Mouse (Mus musculus): Measurements from ENCODE around the gene Rnasel. TPM values are rescaled to one million over a fixed set of nuclear protein-coding genes. Genes with fewer than 3 reads are reported as not detected.
"Not testable (repeated sequence)": the region's sequence is repeated elsewhere in the genome, so short reads cannot be mapped to it uniquely, and the experiment has no call there.

Gene Rnasel
- total RNA-seq, 1 experiment from 2014 or later = 17.6 TPM

GRCm38 (mm10) chr1:153769571-153769970 lies 20.3 kb downstream of the Rnasel start:
- DNase-seq = not testable (repeated sequence)

DNA sequence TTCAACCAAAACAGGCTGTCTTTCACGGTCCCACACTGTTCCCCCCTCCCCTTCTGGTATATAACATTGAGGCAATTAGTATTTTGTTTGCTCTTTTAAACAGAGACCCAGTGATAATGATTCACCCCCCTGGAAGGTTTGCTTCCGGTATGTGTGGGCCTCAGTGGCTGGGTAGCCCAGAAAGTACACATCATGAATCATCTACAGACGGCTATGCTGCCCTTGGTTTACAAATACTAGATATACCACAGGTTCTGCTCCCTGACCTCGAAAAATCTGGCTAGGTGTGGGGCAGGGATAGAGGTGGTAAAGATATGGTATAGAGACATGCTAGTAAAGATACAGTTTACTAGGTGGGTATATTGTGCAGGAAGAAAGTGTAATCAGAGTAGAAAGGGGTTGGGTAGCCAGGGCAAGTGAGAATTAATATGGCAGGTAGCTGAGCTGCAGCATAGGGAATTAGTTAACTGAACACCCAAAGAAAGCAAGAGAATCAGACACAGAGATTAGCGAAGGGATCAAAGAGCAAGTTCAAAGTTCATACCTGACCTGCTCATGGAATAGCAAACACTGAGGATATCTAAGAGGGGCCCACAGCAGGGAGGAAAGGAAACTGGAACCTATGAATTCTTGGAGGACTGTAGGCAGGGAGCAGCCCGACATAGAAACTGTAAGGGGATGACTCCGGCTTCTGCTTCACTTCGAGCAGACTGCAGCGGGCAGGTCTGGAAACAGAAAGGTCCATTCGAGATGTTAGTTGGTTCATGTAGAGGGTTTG lies 21.0 kb downstream of the Rnasel start:
- DNase-seq = no peak

DNA sequence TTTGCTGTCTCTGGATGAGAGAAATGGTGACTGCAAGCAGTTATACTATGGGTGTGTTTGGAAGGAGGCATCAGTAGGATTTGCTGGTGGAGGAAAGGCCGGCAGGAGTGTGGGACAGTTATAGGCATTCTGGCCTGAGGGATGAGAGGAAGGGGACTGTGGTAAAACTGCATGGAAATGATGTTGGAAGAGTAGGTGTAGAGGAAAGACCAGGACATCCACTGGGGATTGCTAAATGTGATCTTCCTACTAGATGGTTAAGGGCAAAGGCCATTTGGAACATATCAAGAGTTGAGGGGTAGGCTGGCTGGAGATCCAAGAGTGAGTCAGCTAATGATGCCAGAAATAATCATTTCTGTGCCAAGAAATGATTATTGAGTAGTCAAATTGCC lies 21.5 kb downstream of the Rnasel start:
- DNase-seq = no peak

- no peak for DNase-seq
Measured at GRCm38 (mm10) chr1:153775174-153775573, 25.9 kb downstream of the Rnasel start.

- DNase-seq = no peak
Measured at GRCm38 (mm10) chr1:153776257-153776656, 27.0 kb downstream of the Rnasel start.

- DNase-seq = no peak
Measured at GRCm38 (mm10) chr1:153778205-153778604, 29.0 kb downstream of the Rnasel start.

DNA sequence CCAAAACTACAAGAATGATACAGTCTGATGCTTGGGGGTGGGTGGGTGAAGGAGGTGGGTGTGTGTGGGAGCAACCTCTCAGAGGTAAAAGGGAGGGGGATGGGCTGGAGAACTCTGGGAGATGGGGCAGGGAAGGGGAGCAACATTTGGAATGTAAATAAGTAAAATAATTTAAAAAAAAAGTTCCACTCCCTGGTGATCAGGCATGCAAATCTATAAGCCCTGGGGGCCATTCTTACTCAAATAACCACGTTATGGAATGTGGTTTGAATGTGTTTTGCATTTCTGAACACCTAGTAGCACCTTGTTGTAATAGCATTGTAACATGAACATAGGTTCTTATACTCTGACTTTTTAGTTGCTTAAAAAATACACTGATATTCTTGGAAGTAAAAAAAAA lies 34.1 kb downstream of the Rnasel start:
- DNase-seq = no peak

DNA sequence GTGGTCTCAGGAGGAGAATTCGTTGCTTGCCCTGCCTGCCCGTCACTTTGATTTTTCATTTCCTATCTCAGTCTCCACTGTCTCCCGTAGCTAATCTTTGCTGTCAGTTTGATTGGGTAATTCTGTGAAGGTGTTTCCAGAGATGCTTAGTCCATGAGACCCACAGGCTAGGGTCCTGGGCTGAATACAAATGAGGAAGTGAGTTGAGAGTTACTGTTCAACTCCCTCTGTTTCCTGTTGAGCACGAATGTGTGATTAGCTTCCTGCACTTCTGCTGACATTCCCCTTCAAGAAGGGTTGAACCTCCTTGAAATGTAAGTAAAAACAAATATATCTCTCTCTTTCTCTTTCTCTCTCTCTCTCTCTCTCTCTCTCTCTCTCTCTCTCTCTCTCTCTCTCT lies 36.4 kb downstream of the Rnasel start:
- no peak for DNase-seq

GRCm38 (mm10) chr1:153790708-153791107 lies 41.5 kb downstream of the Rnasel start:
- no peak for DNase-seq

DNA sequence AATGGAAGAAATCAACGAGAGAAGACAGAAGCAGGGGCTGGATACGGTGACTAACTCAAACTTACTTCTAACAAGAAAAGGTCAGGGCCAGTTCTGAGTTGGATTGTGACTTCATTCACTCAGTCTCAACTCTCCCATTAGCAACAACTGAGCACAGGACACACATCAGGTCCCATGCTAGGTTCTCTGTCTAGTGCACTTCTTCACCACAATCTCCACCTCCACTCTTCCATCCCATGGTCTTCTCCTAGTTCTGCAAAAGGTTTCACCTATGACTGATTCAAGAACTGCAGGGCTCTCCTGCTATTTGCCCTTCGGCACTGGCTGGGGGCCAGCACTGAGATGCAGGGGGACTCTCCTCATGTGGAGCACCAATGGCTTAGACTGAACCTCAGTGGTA lies 45.0 kb downstream of the Rnasel start:
- peak; percentile 3 for DNase-seq

DNA sequence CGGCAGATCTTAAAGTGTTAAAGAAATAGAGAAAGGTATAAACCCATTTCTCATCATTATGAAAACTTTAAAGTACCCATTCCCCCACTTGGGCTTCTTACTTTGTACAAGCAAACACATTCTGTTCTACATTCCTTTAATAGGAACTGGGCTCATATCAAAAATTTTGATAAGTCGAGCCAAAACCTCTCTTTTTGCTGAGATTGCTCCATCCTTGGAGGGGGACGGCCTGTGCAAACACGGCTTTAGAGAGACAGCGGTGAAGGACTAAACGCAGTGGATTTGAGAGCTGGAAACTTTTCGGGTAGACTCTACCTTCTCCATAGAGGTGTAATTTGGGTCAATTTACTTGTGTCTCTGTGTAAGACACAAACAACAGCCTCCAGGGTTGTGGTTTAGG lies 53.5 kb downstream of the Rnasel start:
- no peak for DNase-seq

- no peak for DNase-seq
Measured at GRCm38 (mm10) chr1:153803530-153803929, 54.3 kb downstream of the Rnasel start.

GRCm38 (mm10) chr1:153807390-153807993 lies 58.3 kb downstream of the Rnasel start:
- DNase-seq = peak; percentile 48

Other genes starting within 250 kb of the Rnasel start
- 11.3 and 12.7 TPM in 2 replicates for gene Npl, start 199.4 kb upstream of the Rnasel start, total RNA-seq (2021)
- gene Rgs8, start 96.4 kb upstream of the Rnasel start, total RNA-seq (2021) = not detected in 2 replicates
- 5.5 and 6.4 TPM in 2 replicates for gene Rgs16, start 9.1 kb upstream of the Rnasel start, total RNA-seq (2021)
- 0.15 TPM in 1 of 2 replicates, not detected in the other for gene Rgsl1, start 94.7 kb downstream of the Rnasel start, total RNA-seq (2021)
- not detected in 2 replicates for gene Teddm1b, start 124.9 kb downstream of the Rnasel start, total RNA-seq (2021)
- gene Teddm1a, start 142.3 kb downstream of the Rnasel start, total RNA-seq (2021) = not detected in 2 replicates
- 635 and 924 TPM in 2 replicates for gene Glul, start 150.5 kb downstream of the Rnasel start, total RNA-seq (2021)
- 0.33 and 1.0 TPM in 2 replicates for gene Teddm2, start 150.8 kb downstream of the Rnasel start, total RNA-seq (2021)

Data from adrenal gland, postnatal 25 days (tissue).